Mouse (Mus musculus) kidney, adult 2 months (tissue): ENCODE measurements around the gene Dgki.

Experiments used
- CTCF ChIP-seq: fragments of 200-500 bp; conservative IDR thresholded peaks from 2 replicates; pipeline ENCODE4 v1.5.1; 2011; ENCODE audit warnings: low read depth, mild to moderate bottlenecking, control low read depth, low read length, moderate library complexity, mixed read lengths; ENCODE audit not compliant: insufficient read depth, insufficient read length
- POLR2A ChIP-seq: fragments of 200-500 bp; IDR thresholded peaks from one replicate; pipeline ENCODE4 v1.6.1; 2011; ENCODE audit warnings: low read depth, low read length, control low read depth

GRCm38 (mm10) chr6:37149196-37149595 lies 150.8 kb downstream of the Dgki start:
- no peak for TF ChIP-seq CTCF
- TF ChIP-seq POLR2A = no peak
